Mouse (Mus musculus): ENCODE data around the gene Il4ra.

GRCm38 (mm10) chr7:125546727-125547126 lies 5.2 kb upstream of the Il4ra start:
- TF ChIP-seq POLR2A (IDR thresholded peaks at IDR 0.05; ENCODE audit: control insufficient read depth, low read depth, low read length) (no peak), CTCF (IDR thresholded peaks at IDR 0.05; ENCODE audit: control insufficient read depth, insufficient read depth, insufficient replicate concordance, low read depth, low read length) (no peak)

Data from testis, adult 2 months (tissue).